Mouse (Mus musculus) midbrain, embryonic 11.5 days (tissue): ENCODE measurements around the gene Fkbp1a. TPM values are rescaled to one million over a fixed set of nuclear protein-coding genes. Genes with fewer than 3 reads are reported as not detected.
A peak's percentile ranks its signal among the peaks of the same experiment; 100 is the strongest.

Experiments used
- ATAC-seq: fragments of 200-750 bp; cut with Nextera tagmentation; 2 replicates; pipeline ENCODE4 v1.8.0; 2017; ENCODE audit warnings: moderate TSS enrichment, moderate library complexity; ENCODE audit not compliant: low FRiP score
- DNase-seq: peaks from one replicate; pipeline ENCODE4 v3.0.0; 2015; ENCODE audit warnings: low spot score; ENCODE audit errors: missing footprints
- H3K27ac ChIP-seq: fragments of 300-500 bp; sonication (generic); 2 replicates; pipeline ENCODE4 v1.5.1; 2014; ENCODE audit warnings: low read depth, low read length
- H3K27me3 ChIP-seq: fragments of 300-500 bp; sonication (generic); 2 replicates; pipeline ENCODE4 v1.6.1; 2014; ENCODE audit warnings: mild to moderate bottlenecking, low read length, moderate library complexity, mixed read lengths; ENCODE audit not compliant: control insufficient read depth, insufficient read depth
- H3K36me3 ChIP-seq: fragments of 300-500 bp; sonication (generic); 2 replicates; pipeline ENCODE4 v1.6.1; 2014; ENCODE audit warnings: mild to moderate bottlenecking, low read length, moderate library complexity, mixed read lengths; ENCODE audit not compliant: control insufficient read depth, insufficient read depth
- H3K4me1 ChIP-seq: fragments of 300-500 bp; sonication (generic); 2 replicates; pipeline ENCODE4 v1.6.1; 2014; ENCODE audit warnings: low read length; ENCODE audit not compliant: control insufficient read depth, insufficient read depth
- H3K4me2 ChIP-seq: fragments of 300-500 bp; sonication (generic); 2 replicates; pipeline ENCODE4 v1.6.1; 2014; ENCODE audit warnings: mild to moderate bottlenecking, moderate library complexity
- H3K4me3 ChIP-seq: fragments of 300-500 bp; sonication (generic); 2 replicates; pipeline ENCODE4 v1.5.1; 2014; ENCODE audit warnings: low read depth, low read length
- H3K9ac ChIP-seq: fragments of 300-500 bp; sonication (generic); 2 replicates; pipeline ENCODE4 v1.6.1; 2014; ENCODE audit warnings: low read length
- H3K9me3 ChIP-seq: fragments of 300-500 bp; sonication (generic); 2 replicates; pipeline ENCODE4 v1.6.1; 2016; ENCODE audit warnings: low read length; ENCODE audit not compliant: control insufficient read depth
- WGBS: fragments of 180-500 bp; shearing (Covaris S2); extraction: QIAGEN DNeasy Blood & Tissue Kit; methylation state at CpG from one replicate; pipeline ENCODE4 v1.1.7; 2014; 5-methylcytosine and 5-hydroxymethylcytosine counted together
- polyA plus RNA-seq: library from polyadenylated mRNA; unstranded; fragments of >200 nt; fragmentation: Nextera tagmentation; extraction: Ambion mirVana; gene quantifications from 2 replicates; pipeline ENCODE4 v1.2.1, GENCODE M21; 2014

Fkbp1a gene
- polyA plus RNA-seq, 1 experiment from 2014 or later, result 566 TPM

DNA sequence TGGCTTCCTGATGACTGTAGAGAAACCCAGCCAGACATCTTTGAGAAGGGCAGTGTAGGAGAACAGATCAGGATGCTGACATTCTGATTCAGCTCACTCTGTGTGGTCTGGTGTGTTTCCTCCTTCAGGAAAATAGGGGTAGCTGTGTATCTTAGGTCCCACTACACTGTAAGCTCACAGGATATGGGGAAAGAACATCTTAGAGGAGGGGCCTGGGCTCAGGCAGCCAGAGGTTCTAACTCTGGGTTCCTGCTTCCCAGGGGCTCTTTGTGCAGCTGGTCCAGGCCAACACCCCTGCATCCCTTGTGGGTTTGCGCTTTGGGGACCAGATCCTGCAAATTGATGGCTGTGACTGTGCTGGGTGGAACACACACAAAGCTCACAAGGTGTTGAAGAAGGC, 44.5 kb downstream of the Fkbp1a start:
- Histone ChIP-seq H3K36me3 (no peaks in the 10 kb centered on the region), H3K9ac (no peak overlapping the region), H3K9me3 (no peaks in the 10 kb centered on the region), H3K27ac (no peak overlapping the region), H3K4me1 (no peaks in the 10 kb centered on the region), H3K27me3 (no peaks in the 10 kb centered on the region), H3K4me3 (no peak overlapping the region), H3K4me2 (no peak overlapping the region)
- ATAC-seq (no peak), DNase-seq (no peak)
- 100% methylated on average over 1 of the region's 1 CpGs for WGBS

DNA sequence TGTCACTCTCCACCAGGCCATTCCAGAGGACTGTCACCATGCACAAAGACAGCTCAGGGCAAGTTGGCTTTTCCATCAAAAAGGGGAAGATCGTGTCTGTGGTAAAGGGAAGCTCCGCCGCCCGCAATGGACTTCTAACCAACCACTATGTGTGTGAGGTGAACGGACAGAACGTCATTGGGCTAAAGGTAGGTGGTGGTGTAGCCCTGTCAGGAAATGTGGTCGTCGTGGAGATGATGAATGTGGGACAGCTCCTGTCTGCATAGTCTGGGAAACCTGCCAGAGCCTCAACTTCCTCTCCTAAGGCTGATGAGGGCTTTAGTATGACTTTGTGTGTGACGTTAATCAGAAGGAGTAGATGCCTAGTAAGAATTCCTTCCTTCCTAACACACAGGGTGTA, 45.0 kb downstream of the Fkbp1a start:
- DNase-seq, result no peak

DNA sequence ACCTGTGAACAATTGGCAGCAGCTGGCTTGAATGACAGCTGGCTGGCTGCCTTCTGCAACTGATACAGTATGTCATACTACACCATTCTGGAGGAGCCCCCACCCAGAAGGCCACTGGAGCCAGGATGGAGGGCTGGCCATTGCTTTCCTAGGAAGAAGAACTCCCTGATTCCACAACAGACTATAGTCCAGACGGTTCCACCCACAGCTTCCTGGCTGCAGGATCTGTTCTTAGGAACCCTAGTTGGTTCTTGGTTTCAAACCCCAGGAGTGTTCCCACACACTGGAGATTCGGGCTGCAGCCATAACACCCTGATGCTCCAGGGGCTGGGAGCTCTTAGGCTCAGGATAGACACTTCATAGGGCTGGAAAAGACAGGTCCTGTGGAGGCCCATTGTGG, 55.8 kb downstream of the Fkbp1a start:
- no peaks in the 10 kb centered on the region for H3K9me3 ChIP-seq
- H3K27me3 ChIP-seq, result no peaks in the 10 kb centered on the region
- WGBS, result 76% methylated on average over 2 of the region's 2 CpGs
- DNase-seq (no peak), ATAC-seq (no peak)
- no peaks in the 10 kb centered on the region for H3K36me3 ChIP-seq
- peaks cover under 1% of the 10 kb centered on the region for H3K4me1 ChIP-seq
- H3K4me3 ChIP-seq, result no peak overlapping the region
- no peak overlapping the region for H3K27ac ChIP-seq
- H3K4me2 ChIP-seq, result no peak overlapping the region
- H3K9ac ChIP-seq, result no peak overlapping the region

More for the DNA sequence above, 45.0 kb downstream of the Fkbp1a start:
- Histone ChIP-seq H3K36me3 (no peaks in the 10 kb centered on the region), H3K4me2 (no peak overlapping the region), H3K27ac (no peak overlapping the region), H3K9ac (no peak overlapping the region), H3K9me3 (no peaks in the 10 kb centered on the region), H3K4me3 (no peak overlapping the region), H3K4me1 (no peaks in the 10 kb centered on the region), H3K27me3 (no peaks in the 10 kb centered on the region)
- no peak for ATAC-seq
- 80% methylated on average over 9 of the region's 9 CpGs for WGBS

DNA sequence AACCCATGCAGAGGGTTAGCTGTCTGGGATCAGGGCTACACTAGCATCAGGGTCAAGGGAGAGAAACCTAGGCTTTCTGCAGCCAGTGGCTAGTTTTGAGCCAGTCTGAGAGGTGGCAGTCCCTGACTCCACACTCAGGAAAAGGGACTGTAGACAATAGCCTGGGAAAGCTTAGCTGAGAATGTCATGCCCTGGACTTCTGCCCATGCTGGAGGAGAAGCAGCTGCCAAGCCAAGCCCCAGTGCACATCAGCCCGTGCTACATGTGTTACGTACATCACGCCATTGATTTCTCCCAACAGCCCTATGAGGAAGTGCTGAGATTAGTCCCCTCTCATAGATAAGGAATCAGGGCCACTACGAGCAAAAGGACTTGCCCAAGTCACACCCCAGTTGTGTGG, 59.8 kb downstream of the Fkbp1a start:
- Histone ChIP-seq H3K9me3 (no peaks in the 10 kb centered on the region), H3K36me3 (no peaks in the 10 kb centered on the region), H3K27me3 (no peaks in the 10 kb centered on the region), H3K4me1 (peaks cover 26% of the 10 kb centered on the region), H3K4me3 (no peak overlapping the region), H3K27ac (no peak overlapping the region), H3K9ac (no peak overlapping the region), H3K4me2 (no peak overlapping the region)
- no peak for ATAC-seq
- no peak for DNase-seq
- 92% methylated on average over 4 of the region's 4 CpGs for WGBS

DNA sequence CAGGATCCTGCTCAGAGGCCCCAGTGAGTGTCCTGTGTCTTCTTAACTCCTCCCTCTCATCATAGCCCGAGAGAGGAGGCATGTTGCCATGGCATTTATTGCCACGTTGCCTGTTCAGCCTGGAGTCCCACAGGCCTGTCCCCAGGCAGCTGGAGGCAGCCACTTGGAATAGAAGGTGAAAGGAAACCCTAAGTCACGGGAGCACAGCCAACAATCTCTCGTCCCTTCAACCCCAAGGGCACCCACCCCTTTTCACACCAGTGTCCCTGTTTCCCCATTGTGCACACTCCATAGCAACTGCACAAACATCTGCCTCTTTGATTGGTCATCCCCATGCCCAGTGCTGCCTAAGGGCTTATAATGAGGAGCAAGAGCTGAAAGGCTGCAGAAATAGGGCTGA, 61.3 kb downstream of the Fkbp1a start:
- no peak overlapping the region for H3K4me2 ChIP-seq
- H3K9ac ChIP-seq, result peak overlapping the region; percentile 24; the same call in 1 of the 2 replicates
- H3K4me1 ChIP-seq, result peaks cover 26% of the 10 kb centered on the region
- DNase-seq (peak; percentile 86), ATAC-seq (peak; percentile 87)
- 3% methylated on average over 4 of the region's 4 CpGs for WGBS
- H3K9me3 ChIP-seq, result no peaks in the 10 kb centered on the region
- H3K36me3 ChIP-seq, result no peaks in the 10 kb centered on the region
- H3K4me3 ChIP-seq, result no peak overlapping the region
- H3K27ac ChIP-seq, result peak overlapping the region; percentile 59
- no peaks in the 10 kb centered on the region for H3K27me3 ChIP-seq

DNA sequence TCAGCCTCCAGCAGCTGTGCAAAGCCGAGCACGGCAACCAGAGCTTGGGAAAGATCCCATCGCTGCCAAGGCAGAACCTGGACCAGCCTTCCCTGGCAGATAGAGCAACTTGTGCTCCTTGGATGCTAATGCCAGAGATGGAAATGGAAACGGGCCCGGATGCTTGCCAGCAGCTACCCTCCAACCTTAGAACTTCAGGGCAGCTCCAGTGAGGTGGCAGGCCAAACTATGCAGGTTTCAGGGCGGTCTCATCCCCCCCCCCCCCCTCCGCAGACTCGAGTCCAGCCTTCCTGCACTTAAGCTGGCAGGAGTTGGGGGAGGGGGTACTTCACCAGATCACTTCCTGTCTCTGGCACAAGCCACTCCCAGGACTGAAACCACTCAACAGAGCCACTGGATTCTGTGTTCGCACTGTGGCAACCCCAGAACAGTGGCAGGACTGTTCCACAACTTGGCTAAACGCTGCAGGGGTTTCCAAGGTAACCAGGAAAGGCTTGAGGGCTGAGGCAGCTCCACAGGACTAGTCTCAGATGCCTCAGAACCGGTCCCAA, 63.2 kb downstream of the Fkbp1a start:
- DNase-seq (no peak), ATAC-seq (peak; percentile 54)
- Histone ChIP-seq H3K36me3 (no peaks in the 10 kb centered on the region), H3K4me1 (peaks cover 26% of the 10 kb centered on the region), H3K4me3 (no peak overlapping the region), H3K27ac (no peak overlapping the region), H3K27me3 (no peaks in the 10 kb centered on the region), H3K4me2 (no peak overlapping the region), H3K9ac (no peak overlapping the region), H3K9me3 (no peaks in the 10 kb centered on the region)
- WGBS, result 49% methylated on average over 11 of the region's 11 CpGs

DNA sequence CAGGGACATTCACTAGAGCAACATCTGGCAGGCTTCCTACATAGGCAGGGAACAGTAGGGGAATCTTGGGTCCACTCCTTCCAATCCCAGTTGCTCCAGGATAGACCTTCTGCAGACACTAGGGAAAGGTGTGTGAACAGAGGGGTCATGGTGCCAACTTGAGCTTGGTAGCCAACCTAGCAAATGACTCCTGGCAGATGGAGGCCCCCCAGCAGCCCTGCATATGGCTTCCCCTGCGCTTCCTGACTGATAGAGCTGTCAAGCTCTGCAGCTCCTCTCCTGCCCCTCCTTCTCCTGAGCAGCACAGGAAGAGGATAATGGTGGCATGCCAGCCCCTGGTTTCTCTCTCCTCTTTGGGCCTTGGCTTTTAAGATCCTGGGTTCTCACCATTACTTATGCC, 66.2 kb downstream of the Fkbp1a start:
- ATAC-seq, result no peak
- H3K4me1 ChIP-seq, result peaks cover 22% of the 10 kb centered on the region
- no peaks in the 10 kb centered on the region for H3K27me3 ChIP-seq
- H3K4me3 ChIP-seq, result no peak overlapping the region
- no peaks in the 10 kb centered on the region for H3K36me3 ChIP-seq
- no peak overlapping the region for H3K9ac ChIP-seq
- no peak overlapping the region for H3K27ac ChIP-seq
- WGBS, result 80% methylated on average over 1 of the region's 1 CpGs
- no peak for DNase-seq
- no peak overlapping the region for H3K4me2 ChIP-seq
- no peaks in the 10 kb centered on the region for H3K9me3 ChIP-seq

DNA sequence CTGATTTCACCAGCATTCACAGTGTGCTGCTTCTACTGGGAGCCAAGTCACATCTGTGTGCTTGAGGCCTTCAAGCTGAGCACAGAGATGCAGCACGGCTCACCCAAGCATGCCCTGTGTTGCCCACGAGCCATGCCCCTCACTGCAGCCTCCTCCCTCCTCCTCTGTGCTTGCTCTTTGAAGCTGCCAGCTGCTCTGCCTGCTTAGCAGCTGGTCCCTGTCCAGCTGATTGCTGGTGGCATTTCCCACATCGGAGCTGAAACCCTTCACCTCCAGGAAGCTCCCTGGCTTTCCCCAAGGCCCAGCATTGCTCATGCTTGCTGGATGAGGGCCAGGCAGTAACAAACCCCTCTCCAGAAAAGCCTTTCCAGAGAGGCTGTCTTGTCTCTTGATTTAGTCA, 67.7 kb downstream of the Fkbp1a start:
- Histone ChIP-seq H3K4me3 (no peak overlapping the region), H3K9ac (no peak overlapping the region), H3K4me2 (no peak overlapping the region), H3K27me3 (no peaks in the 10 kb centered on the region), H3K27ac (no peak overlapping the region), H3K36me3 (no peaks in the 10 kb centered on the region), H3K4me1 (peaks cover 9% of the 10 kb centered on the region), H3K9me3 (no peaks in the 10 kb centered on the region)
- WGBS, result 67% methylated on average over 3 of the region's 3 CpGs
- DNase-seq, result no peak
- no peak for ATAC-seq
